Mouse (Mus musculus) ES-CJ7 (cell line): ENCODE results near the gene Runx2.
A peak's percentile ranks its signal among the peaks of the same experiment; 100 is the strongest.

Experiments used
- DNase-seq: peaks from one replicate; pipeline ENCODE4 v3.0.0; 2011; ENCODE audit warnings: low read depth, low spot score

Gene Runx2

DNA sequence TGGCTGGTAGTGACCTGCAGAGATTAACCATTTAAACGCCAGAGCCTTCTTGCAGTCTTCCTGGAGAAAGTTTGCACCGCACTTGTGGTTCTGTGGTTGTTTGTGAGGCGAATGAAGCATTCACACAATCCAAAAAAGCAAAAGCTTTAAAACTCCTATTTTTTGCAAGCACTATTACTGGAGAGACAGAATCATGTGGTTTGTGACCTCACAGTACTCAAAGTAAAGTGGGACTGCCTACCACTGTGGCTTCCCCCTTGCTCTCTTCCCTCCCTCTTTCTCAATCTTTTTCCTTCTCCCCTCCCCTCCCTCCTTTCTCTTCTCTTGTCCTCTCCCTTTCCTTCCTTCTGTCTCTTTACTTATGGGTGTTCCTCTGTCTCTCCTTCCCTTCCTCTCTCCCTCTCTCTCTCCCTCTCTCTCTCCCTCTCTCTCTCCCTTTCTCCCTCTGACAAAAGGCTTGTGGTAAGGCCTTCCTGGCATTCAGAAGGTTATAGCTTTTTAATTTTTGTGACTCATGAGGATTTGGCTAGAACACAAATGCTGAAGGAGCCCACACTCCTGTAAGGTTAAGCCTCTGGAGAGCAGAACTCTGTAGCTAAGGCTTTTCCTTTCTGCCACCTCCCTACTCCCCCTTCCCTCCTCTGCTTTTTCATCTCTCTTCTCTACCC, at the start of gene Runx2:
Runx2 (minus strand) TSS at position 290 of the 668 bp plus-strand sequence.
- DNase-seq: no peak

DNA sequence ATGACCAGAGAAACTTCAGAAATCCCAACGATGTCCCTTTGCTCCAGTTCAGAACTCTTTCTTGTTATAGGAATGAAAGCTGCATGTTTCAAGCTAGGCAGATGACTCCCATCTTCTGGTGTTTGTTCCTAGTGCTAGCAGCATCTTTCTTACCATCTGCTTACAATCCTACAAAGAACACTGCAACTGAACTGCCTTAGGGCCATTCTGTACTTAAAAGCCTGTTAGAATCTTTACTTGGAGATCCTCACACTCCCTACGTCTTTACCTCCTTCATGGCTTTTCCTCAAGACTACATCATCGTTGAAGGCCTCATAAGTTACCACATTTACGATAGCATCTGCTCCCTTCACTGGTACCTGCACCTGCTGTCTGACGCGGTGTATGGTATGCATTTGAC, 48.6 kb upstream of the Runx2 start:
- no peak for DNase-seq

DNA sequence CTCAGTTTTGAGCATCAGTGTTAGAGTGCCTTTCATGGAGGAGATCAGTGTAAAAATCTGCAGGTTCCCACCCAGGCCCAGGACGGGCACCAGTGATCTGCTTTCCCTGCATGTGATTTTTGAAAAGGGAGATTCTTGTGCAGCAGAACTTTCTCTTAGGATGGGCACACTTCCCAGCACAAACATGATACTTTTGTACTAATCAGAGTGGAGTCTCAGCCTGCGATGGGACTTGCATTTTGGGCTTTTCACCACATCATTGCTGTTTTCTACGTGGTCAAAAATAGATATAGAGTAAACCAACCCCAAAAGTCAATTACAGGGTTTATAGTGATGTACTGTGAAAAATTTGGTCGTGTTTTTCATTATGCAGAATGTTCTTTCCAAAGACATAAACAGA, 27.6 kb upstream of the Runx2 start:
- no peak for DNase-seq

GRCm38 (mm10) chr17:44831201-44831600, 16.6 kb upstream of the Runx2 start:
- DNase-seq: no peak

DNA sequence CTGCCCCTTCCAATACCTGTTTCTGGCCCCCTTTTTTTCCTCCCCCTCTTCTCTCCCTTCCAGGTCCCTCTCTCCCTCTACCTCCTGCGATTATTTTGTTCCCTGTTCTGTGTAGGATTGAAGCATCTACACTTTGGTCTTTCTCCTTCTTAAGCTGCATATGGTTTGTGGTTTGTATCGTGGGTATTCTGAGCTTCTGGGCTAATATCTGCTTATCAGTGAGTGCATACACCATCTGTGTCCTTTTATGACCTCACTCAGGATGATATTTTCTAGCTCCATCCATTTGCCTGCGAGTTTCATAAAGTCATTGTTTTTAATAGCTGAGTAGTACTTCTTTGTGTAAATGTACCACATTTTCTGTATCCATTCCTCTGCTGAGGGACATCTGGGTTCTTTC, 15.0 kb upstream of the Runx2 start:
- no peak for DNase-seq

GRCm38 (mm10) chr17:44827964-44828363, 13.4 kb upstream of the Runx2 start:
- no peak for DNase-seq

DNA sequence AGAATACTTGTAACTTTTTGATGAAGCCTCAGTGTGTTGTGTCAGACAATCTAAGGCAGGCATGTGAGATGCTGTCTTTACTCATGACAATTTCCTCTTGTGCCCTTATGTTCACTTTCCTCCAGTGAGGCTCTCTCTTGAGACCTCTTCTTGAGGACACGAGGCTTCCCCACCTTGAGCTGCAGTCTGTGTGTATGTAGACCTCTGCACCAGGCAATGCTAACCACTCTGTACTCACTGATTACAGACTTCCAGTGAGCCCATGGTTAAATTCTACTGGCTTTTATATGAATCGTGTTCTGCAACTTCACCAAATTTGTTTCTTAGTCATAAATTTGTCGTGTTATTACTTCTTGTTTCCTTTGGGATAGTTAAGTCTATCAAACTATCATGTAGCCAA, 12.5 kb upstream of the Runx2 start:
- no peak for DNase-seq

DNA sequence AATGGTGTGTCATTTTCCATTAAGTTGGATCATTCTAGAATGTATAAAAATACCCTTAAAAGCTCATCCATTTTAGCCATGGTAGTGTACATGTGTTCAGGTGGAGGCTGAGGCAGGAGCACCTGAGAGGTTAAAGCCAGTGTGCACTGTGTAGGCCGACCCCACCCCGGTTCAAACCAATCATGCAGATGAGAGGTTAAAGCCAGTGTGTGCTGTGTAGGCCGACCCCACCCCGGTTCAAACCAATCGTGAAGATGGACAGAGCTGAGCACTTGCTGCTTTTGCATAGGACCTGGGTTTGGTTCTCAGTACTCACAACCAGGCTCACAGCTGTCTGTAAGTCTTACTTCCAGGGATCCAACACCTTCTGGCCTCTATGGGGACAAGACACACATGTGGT, 7.3 kb upstream of the Runx2 start:
- peak; percentile 50 for DNase-seq

DNA sequence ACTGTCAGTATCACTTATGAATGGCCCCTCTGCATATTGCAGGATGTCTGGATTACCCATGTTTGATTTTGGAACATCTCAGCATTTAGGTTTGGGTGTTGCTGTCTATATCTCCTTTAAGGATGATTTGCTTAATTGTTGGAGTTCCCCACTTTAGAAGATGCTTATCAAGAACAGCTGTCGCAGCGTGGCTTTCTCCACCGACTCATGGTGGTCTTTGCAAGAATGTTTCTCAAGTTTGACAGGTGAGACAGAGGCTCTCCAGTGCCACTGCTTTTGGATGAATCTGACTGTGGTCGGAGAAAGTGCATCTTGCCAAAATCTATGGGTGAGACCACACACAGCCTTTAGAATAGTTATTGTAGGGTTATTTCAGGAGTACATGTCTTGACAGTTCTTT, 5.2 kb upstream of the Runx2 start:
- DNase-seq: no peak

GRCm38 (mm10) chr17:44818825-44819224, 4.2 kb upstream of the Runx2 start:
- DNase-seq: no peak

DNA sequence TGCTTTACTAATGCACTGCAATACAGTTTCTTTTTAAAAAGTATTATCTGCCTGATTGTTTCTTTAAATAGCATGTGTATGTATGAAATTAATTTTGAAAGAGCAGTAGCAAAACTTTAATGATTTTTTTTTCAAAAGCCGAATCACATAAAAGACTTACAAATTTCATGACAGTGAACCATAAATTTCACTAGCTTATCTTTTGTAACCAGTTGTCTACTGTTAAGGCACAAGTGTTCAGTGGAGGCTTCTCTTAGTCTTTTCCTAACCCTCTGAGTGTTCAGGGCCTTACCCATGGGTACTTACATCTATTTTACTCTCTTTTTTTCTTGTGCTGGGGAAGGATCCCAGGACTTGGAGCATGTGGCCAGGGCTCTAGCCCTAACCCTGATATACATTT, 7.6 kb downstream of the Runx2 start:
- DNase-seq: no peak

GRCm38 (mm10) chr17:44797331-44797730, 17.3 kb downstream of the Runx2 start:
- no peak for DNase-seq

GRCm38 (mm10) chr17:44792218-44792917, 22.2 kb downstream of the Runx2 start:
- DNase-seq: no peak

GRCm38 (mm10) chr17:44788982-44789747, 25.4 kb downstream of the Runx2 start:
- DNase-seq: peak; percentile 59

GRCm38 (mm10) chr17:44783143-44783542, 31.5 kb downstream of the Runx2 start:
- DNase-seq: no peak

DNA sequence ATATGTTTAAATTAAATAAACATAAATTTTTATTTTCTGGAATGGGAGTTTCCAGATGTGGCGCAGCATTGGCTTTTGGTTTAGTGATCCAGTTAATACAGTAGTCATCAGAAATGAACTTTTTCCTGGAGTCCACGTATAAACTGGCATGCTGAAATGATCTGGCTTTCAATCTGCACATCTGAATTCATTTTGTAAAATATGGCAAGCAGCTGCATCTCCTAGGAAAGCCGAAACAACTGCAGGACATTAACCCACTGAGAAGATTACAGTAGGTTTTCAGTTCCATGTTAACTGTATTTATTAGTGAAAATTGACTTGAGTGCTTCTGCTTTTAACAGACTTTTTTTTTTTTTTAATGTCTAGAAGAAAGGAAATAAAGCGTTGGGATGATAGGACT, 32.2 kb downstream of the Runx2 start:
- DNase-seq: no peak

DNA sequence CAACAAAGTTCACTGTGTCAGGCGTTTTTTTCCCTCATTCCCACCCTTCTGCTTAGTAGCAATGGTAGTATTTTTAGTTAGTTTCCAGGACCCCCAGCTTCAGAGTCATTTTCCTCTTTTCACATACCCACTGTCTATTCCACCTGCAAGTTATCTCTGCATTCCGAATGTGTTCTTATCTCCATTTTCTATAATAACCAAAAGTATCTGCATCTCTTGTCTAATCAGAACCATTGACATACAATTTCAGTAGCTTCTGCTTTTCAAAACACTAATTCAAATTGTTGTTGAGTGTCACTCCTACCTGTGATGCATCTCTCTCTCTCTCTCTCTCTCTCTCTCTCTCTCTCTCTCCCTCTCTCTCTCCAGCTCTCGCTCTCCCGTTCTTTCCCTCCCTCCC, 34.2 kb downstream of the Runx2 start:
- no peak for DNase-seq

GRCm38 (mm10) chr17:44778141-44778540, 36.5 kb downstream of the Runx2 start:
- no peak for DNase-seq

DNA sequence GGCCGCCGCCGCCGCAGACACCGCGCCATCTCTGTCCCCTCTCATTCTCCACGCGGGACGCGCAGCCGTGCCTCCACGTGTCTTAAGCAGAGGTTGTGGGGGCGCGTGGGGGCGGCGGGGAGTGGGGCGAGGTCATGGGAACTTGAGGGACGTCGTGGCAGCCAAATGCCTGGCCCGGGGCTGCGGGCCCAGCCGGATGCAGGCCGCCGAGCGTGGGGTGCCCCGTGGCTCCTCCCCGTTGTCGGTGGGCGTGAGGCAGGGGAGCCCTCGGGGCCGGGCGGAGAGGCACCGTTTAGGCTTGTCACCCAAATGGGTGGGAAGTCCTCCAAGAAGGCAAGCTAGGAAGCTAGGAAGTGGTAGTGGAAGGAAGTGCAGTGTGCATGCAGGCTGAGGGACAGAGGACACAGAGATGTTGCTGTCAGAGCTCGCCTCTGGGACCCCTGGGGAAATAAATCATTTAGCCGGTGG, 37.2 kb downstream of the Runx2 start:
- peak; percentile 70 for DNase-seq

DNA sequence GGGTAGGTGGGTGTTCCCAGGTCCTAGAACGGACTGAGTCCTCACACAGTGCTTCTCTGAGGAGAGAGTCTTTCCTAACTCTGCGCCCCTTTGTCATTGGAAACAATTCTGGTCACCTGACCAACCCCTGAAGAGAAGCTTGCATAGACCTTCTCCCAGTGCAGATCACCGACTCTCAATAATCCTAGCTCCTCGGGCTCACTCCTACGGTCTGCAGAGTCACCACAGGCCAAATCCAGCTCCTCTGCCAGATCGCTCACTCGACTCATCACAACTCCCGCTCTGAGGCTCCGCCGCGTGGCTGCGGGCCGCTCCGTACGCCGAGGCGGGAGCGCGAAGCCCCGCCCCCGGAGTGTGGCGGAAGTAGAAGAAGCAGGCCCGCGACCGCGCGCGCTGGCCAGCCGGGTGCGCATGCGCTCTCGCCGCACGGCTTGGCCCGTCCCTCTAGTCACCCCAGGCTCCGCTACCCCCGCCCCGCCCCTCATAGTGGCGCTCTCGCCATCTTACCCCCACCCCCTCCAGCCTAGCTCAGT, 37.8 kb downstream of the Runx2 start, which contains the start of gene Supt3:
Supt3 (plus strand) TSS at position 415 of the 533 bp plus-strand sequence.
- peak; percentile 94 for DNase-seq

GRCm38 (mm10) chr17:44772576-44772975, 42.0 kb downstream of the Runx2 start:
- DNase-seq: no peak

GRCm38 (mm10) chr17:44770871-44771270, 43.7 kb downstream of the Runx2 start:
- DNase-seq: no peak
